Mouse (Mus musculus): ENCODE results near the gene Grid1. TPM values are rescaled to one million over a fixed set of nuclear protein-coding genes. Genes with fewer than 3 reads are reported as not detected.

Gene Grid1
- under 1 TPM in 1 of 2 experiments, not detected in 1; 0.12 TPM for polyA plus RNA-seq (2017; shearing (Covaris generic))

DNA sequence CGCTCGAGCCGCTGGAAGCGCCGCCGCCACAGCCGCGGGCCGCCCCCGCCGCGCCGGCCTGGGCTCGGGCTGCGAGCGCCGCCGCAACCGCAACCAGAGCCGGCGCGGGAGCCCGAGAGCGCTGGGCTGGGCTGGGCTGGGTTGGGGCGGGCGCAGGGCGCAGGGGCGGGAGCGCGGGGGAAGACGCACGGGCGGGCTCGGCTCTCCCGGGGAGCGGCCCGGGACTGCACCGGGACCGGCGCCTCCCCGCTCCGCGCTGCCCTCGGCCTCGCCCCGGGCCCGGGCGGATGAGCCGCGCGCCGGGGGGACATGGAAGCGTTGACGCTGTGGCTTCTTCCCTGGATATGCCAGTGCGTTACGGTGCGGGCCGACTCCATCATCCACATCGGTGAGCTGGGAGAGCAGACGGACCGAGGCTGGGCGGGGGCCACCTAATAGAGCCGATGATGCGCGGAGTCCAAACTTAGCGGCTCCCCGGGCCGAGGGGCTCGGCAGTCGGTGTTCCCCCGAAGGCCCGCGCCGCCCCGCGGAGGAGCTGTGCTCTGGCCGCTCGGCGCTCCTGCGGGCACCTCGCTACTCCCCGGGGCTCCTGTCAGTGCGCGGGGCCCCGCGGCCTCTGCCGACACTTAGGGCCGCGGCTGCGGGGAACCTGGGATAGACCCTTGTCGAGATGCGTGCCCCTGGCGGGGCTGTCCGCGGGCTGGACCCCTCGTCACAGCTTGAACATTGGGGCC, at the start of gene Grid1:
Grid1 (plus strand) TSS at position 190 of the 734 bp plus-strand sequence.

Other genes with a start within 250 kb of the Grid1 start
- under 1 TPM in 1 of 2 experiments, not detected in 1; 0.30 TPM for gene Ldb3, start 231.4 kb upstream of the Grid1 start, polyA plus RNA-seq (2017; shearing (Covaris generic))
- gene Opn4, start 220.0 kb upstream of the Grid1 start, polyA plus RNA-seq (2017; shearing (Covaris generic)): not detected
- gene Wapl, start 146.2 kb upstream of the Grid1 start, polyA plus RNA-seq (2017; shearing (Covaris generic)): 10 to 100 TPM; 80.5 to 82.8 TPM